Comparison of ENCODE assay signal across 25 mouse cellular contexts in genomic region chr4:137254206-137254976, GRCm38 (mm10). TPM values are rescaled to one million over a fixed set of nuclear protein-coding genes. Genes with fewer than 3 reads are reported as not detected.
DNase-seq lines count a peak whose midpoint lies in the region; ATAC-seq and TF ChIP-seq lines count a peak whose summit lies in the region.
"Had no signal": no experiment of that assay in that cellular context is flagged by ENCODE, and none has a peak within 500 bp of the region (broad histone marks: within the 10 kb centered on the region; RNA-seq: fewer than 3 reads in every experiment).

No protein-coding gene starts in this region.

- 67% methylated on average over 17 of the region's 17 CpGs for WGBS in heart, embryonic 12.5 days
- WGBS in kidney, postnatal 0 days, result 74% methylated on average over 17 of the region's 17 CpGs
- 73% methylated on average over 17 of the region's 17 CpGs for WGBS in kidney, adult 2 months

- TF ChIP-seq CTCF in kidney, postnatal 0 days (IDR thresholded peaks at IDR 0.05; ENCODE audit: low read depth), result no peak
- TF ChIP-seq CTCF in kidney, adult 2 months (conservative IDR thresholded peaks at IDR 0.05; ENCODE audit: insufficient read depth, insufficient read length, low read depth, low read length), result no peak

- peak; percentile 26; the same call in 1 of the 2 replicates for ATAC-seq in heart, embryonic 12.5 days (ENCODE audit: insufficient number of reproducible peaks, low FRiP score)
- no peak for ATAC-seq in kidney, postnatal 0 days (replicated peaks; ENCODE audit: low FRiP score, low read depth)
- ATAC-seq: forebrain, embryonic 14.5 days; forebrain, postnatal 0 days; hindbrain, embryonic 16.5 days; Patski had no signal

- H3K9ac ChIP-seq in heart, embryonic 12.5 days, result no peak overlapping the region
- H3K9ac ChIP-seq in kidney, postnatal 0 days (ENCODE audit: low read depth, low read length), result no peak overlapping the region
- H3K9ac ChIP-seq: forebrain, postnatal 0 days; heart, embryonic 15.5 days; hindbrain, embryonic 13.5 days had no signal

- intact Hi-C loops in heart, postnatal 25 days (cut with DNase I), result no loop called here
- intact Hi-C loops in left cerebral cortex, postnatal 36 days (cut with DNase I), result no loop called here

- no peak overlapping the region for H3K4me2 ChIP-seq in heart, embryonic 12.5 days
- no peak overlapping the region for H3K4me2 ChIP-seq in kidney, postnatal 0 days (ENCODE audit: low read length)
- H3K4me2 ChIP-seq: heart, embryonic 15.5 days; hindbrain, embryonic 13.5 days had no signal

- H3K27ac ChIP-seq in heart, embryonic 12.5 days (ENCODE audit: poor library complexity, severe bottlenecking), result no peak overlapping the region; the same call in 1 of the 2 replicates
- no peak overlapping the region for H3K27ac ChIP-seq in kidney, postnatal 0 days
- no peak overlapping the region for H3K27ac ChIP-seq in kidney, adult 2 months (ENCODE audit: insufficient read depth, low read depth, low read length)
- H3K27ac ChIP-seq: gastrocnemius, adult 2 months; heart, embryonic 15.5 days; hindbrain, embryonic 10.5 days; hindbrain, embryonic 13.5 days had no signal

- H3K9me3 ChIP-seq in heart, embryonic 12.5 days (replicated peaks), result peaks cover 15% of the 10 kb centered on the region; the same call in 1 of the 2 replicates
- no peaks in the 10 kb centered on the region for H3K9me3 ChIP-seq in kidney, postnatal 0 days (replicated peaks; ENCODE audit: low read length)
- H3K9me3 ChIP-seq: G1E; heart, embryonic 15.5 days; hindbrain, embryonic 10.5 days; hindbrain, embryonic 13.5 days had no signal

- DNase-seq in heart, postnatal 25 days (ENCODE audit: low spot score), result no peak
- DNase-seq in kidney, postnatal 0 days (ENCODE audit: low spot score), result peak; percentile 51
- no peak for DNase-seq in kidney, adult 2 months
- DNase-seq in gonadal fat pad, adult 2 months (ENCODE audit: low read depth), result peak; percentile 68
- DNase-seq in thymus, postnatal 10 days (ENCODE audit: low spot score in 2 of 2), result no peak
- no peak for DNase-seq in left cerebral cortex, postnatal 36 days (ENCODE audit: low spot score in 2 of 2)
- DNase-seq: adrenal gland, postnatal 10 days; adrenal gland, postnatal 36 days; B cell, adult 2 months; cerebellum, adult 18-20 months; cerebellum, adult 9-10 months; gastrocnemius, adult 2 months; gastrocnemius, postnatal 14 days; heart, adult 18-20 months; heart, postnatal 14 days had no signal

- H3K36me3 ChIP-seq in heart, embryonic 12.5 days, result no peaks in the 10 kb centered on the region
- no peaks in the 10 kb centered on the region for H3K36me3 ChIP-seq in kidney, postnatal 0 days (ENCODE audit: insufficient read depth, low read length)
- H3K36me3 ChIP-seq in kidney, adult 2 months (ENCODE audit: control insufficient read depth, insufficient read depth, low read length), result no peaks in the 10 kb centered on the region
- H3K36me3 ChIP-seq: G1E; heart, embryonic 15.5 days; hindbrain, embryonic 10.5 days; hindbrain, embryonic 13.5 days had no signal

- H3K4me1 ChIP-seq in heart, embryonic 12.5 days (replicated peaks), result peaks cover 12% of the 10 kb centered on the region
- peaks cover 8% of the 10 kb centered on the region; the same call in 1 of the 2 replicates for H3K4me1 ChIP-seq in kidney, postnatal 0 days (replicated peaks; ENCODE audit: insufficient read depth, low read length)
- no peaks in the 10 kb centered on the region for H3K4me1 ChIP-seq in kidney, adult 2 months (ENCODE audit: control insufficient read depth, insufficient read depth, low read length)

- H3K27me3 ChIP-seq in heart, embryonic 12.5 days (replicated peaks), result no peaks in the 10 kb centered on the region; the same call in 1 of the 2 replicates
- no peaks in the 10 kb centered on the region for H3K27me3 ChIP-seq in kidney, postnatal 0 days (ENCODE audit: insufficient read depth, low read length)
- H3K27me3 ChIP-seq in kidney, adult 2 months (replicated peaks; ENCODE audit: control insufficient read depth, insufficient read depth, low read length), result no peaks in the 10 kb centered on the region
- H3K27me3 ChIP-seq: heart, embryonic 15.5 days; hindbrain, embryonic 13.5 days; Patski had no signal

- TF ChIP-seq POLR2A in kidney, adult 2 months (IDR thresholded peaks at IDR 0.05; ENCODE audit: low read depth, low read length), result no peak

- no peak overlapping the region for H3K4me3 ChIP-seq in heart, embryonic 12.5 days
- no peak overlapping the region for H3K4me3 ChIP-seq in kidney, postnatal 0 days (replicated peaks; ENCODE audit: low read depth, low read length)
- no peak overlapping the region for H3K4me3 ChIP-seq in kidney, adult 2 months (ENCODE audit: insufficient read depth, low read depth, low read length)
- H3K4me3 ChIP-seq: gastrocnemius, adult 2 months; heart, embryonic 15.5 days; hindbrain, embryonic 10.5 days; hindbrain, embryonic 13.5 days had no signal

RNA-seq across cellular contexts. Expression of gene Wnt4, which starts 22.9 kb away (rescaled TPM):
- polyA plus RNA-seq in heart, embryonic 12.5 days (2016; fragmentation: Nextera tagmentation; extraction: Ambion mirVana), result 2.7 and 3.1 TPM in 2 replicates
- total RNA-seq in heart, postnatal 25 days (2021), result under 1 TPM; 0.22 to 0.26 TPM
- polyA plus RNA-seq in kidney, postnatal 0 days (2015; fragmentation: Nextera tagmentation; extraction: Ambion mirVana), result 17.5 and 26.5 TPM in 2 replicates
- polyA plus RNA-seq in kidney, adult 2 months (2012; rRNA removed), result 2.1 and 3.3 TPM in 2 replicates
- polyA plus RNA-seq in gonadal fat pad, adult 2 months (2012; rRNA removed), result 5.5 and 5.7 TPM in 2 replicates
- 10 to 100 TPM; 13.1 to 14.0 TPM for total RNA-seq in left cerebral cortex, postnatal 36 days (2021)
- total RNA-seq: CH12.LX had no signal
- polyA plus RNA-seq: G1E had no signal

Comparison
In these comparisons a context has a peak if more than half of its experiments do, and no peak if none do; other contexts are left out.
1. DNase-seq: peak in kidney, postnatal 0 days (single experiment) and gonadal fat pad, adult 2 months (single experiment); none in heart, postnatal 25 days (single experiment), kidney, adult 2 months (single experiment), thymus, postnatal 10 days (0 of 2) and left cerebral cortex, postnatal 36 days (0 of 2).